Mouse (Mus musculus) hematopoietic stem cell, adult 5-6 weeks (primary cell): ENCODE results near the gene Sdr9c7. TPM values are rescaled to one million over a fixed set of nuclear protein-coding genes. Genes with fewer than 3 reads are reported as not detected.

Experiments
- ATAC-seq, 2 experiments: fragments of 125-278 bp in 1 of 2; replicated peaks in 1 of 2; 2 replicates each; pipeline ENCODE4 v1.8.0; 2016 to 2017; ENCODE audit warnings: inconsistent platforms in 2 of 2, mild to moderate bottlenecking in 2 of 2, moderate number of reproducible peaks in 2 of 2, low read depth in 1 of 2, moderate TSS enrichment in 1 of 2; ENCODE audit not compliant: low FRiP score in 2 of 2, poor library complexity in 2 of 2, severe bottlenecking in 2 of 2, insufficient read depth in 1 of 2, low TSS enrichment in 1 of 2
- total RNA-seq: library from RNA; stranded (forward); fragments of 172-1452, 232-1000 nt; gene quantifications from 2 replicates; pipeline ENCODE4 v1.2.3, GENCODE M21; 2017

Gene Sdr9c7
- total RNA-seq, 1 experiment from 2014 or later = not detected

GRCm38 (mm10) chr10:127945432-127946064 is 47.2 kb downstream of the Sdr9c7 start:
- ATAC-seq = peak; percentile 94 to 95

DNA sequence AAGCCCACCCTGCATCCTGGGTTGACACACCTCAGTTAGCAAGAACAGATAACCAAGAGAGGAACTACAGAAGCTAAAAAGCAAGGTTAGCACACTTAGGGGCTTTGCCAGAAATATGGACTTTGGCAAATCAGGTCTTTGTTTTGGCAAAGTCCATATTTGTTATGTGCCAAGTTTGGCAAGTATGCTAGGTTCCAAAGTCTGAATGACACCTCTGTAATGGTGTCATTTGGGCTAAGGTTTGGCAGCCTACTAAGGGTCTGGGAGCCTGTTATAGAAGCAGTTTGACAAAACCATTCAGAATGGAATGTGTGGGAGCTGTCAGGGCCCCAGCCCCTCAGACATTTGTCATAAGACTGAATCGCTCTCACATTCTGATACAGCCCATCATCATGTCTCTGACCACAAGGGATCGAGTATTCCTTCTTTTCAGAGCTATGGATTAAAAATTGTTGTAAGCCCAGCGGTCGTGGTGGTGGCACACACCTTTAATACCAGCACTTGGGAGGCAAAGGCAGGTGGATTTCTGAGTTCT is 51.3 kb downstream of the Sdr9c7 start:
- ATAC-seq = no peak

DNA sequence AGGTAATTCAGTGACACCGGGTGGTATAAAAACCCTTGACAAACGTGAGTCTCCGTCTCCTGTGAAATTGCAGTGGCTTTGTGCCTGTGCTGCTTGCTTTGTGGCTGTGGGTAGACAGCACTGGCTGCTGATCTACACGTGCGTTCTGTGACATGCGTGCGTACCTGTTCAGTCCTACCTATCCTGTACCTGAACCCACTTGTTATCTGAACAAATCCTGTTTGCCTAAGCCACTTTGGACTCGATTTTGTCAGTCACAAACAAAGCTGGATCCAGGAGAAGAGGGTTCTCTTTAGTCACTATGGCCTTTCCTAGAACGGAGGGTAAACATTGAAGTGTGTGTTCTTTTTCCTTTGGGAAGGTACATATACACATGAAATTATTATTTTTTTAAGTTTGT is 53.1 kb downstream of the Sdr9c7 start:
- no peak for ATAC-seq

GRCm38 (mm10) chr10:127951821-127952220 is 53.5 kb downstream of the Sdr9c7 start:
- no peak for ATAC-seq

DNA sequence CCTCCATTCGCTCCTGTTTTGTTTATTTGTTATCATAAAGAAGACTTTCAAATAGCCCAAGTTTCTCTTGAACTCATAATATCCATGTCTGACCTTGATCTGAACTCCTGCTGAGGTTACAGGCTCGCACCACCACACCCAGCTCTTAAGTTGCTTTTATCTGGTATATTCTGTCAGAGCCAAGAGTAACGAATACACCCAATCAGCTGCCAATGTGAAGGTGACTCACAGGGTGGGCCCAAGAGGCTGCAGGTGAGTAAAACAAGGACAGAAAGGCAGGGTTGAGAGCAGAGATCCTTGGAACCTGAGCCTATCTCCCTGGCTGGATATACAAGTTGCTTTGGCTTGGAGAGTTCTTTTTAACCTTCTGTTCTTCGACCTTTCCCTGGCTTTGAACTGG is 56.7 kb downstream of the Sdr9c7 start:
- no peak for ATAC-seq

DNA sequence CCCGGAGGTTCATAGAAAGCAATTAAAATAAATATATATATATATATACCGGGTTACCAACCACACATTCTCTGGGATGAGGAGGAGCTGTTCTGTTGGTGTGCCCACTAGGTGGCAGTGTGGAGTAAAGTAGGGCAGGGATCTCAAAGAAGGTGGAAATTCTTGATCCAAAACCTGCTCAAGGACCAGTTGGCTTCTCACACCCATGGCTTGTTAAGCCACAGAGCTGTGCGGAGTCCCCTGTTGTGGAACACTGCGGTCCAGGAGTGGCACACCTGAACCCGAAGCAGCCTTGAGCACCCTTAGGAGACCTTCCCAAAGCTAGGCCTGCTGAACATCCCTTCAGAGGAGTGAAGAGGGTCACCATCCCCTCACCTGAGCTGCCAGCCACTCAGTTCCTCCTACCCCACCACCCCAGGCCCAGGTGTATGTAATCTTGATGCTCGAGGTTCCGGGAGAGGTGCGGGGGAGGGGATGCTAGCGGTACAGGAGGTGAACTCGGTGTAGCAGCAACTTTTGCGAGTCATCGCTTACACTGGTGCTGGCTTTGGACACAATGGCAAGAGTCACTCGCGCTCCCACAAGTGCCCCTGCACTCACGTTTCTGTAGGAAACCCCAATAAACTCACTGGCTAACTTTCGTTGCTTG is 58.0 kb downstream of the Sdr9c7 start:
- peak; percentile 22 to 32; a peak in 2 of 4 replicates for ATAC-seq

DNA sequence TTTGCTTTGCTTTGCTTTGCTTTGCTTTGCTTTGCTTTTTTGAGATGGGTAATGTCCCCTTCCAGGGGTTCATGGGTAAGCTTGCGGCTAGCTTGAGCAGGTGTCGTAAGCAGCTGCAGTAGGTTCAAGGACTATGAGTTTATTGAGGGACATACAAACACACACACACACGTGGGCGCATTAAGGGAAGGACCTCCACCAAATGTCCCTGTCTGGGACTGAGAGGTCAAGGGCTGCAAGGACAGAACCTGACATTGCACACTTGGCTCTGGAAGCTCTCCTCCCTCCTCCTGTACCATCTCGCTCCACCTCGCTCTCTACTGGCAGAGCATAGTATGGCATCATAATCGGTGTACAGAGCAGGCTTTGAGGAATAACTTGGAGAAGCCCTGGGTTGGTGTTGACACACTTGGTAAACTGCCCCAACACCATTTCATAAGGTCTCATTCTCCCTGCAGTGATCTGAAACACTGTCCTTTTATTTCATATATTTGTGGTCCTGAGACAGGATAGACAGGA is 60.9 kb downstream of the Sdr9c7 start:
- ATAC-seq = no peak

Other genes starting within 250 kb of the Sdr9c7 start
- gene Nemp1, start 231.6 kb upstream of the Sdr9c7 start, total RNA-seq = 41.8 and 43.0 TPM in 2 replicates
- gene Nab2, start 229.9 kb upstream of the Sdr9c7 start, total RNA-seq = 17.9 and 26.7 TPM in 2 replicates
- not detected in 2 replicates for gene Myo1a, start 193.3 kb upstream of the Sdr9c7 start, total RNA-seq
- gene Tac2, start 174.0 kb upstream of the Sdr9c7 start, total RNA-seq = not detected in 2 replicates
- 5.5 and 6.8 TPM in 2 replicates for gene Zbtb39, start 159.0 kb upstream of the Sdr9c7 start, total RNA-seq
- gene Gpr182, start 146.8 kb upstream of the Sdr9c7 start, total RNA-seq = not detected in 2 replicates
- gene Rdh1, start 138.8 kb upstream of the Sdr9c7 start, total RNA-seq = not detected in 2 replicates
- gene Rdh16f1, start 138.7 kb upstream of the Sdr9c7 start, total RNA-seq = not detected in 2 replicates
- gene Rdh9, start 122.1 kb upstream of the Sdr9c7 start, total RNA-seq = 0.20 TPM in 1 of 2 replicates, not detected in the other
- gene Rdh16, start 97.4 kb upstream of the Sdr9c7 start, total RNA-seq = not detected in 2 replicates
- not detected in 2 replicates for gene Rdh19, start 48.6 kb upstream of the Sdr9c7 start, total RNA-seq
- gene Rdh16f2, start 32.0 kb upstream of the Sdr9c7 start, total RNA-seq = not detected in 2 replicates
- not detected in 2 replicates for gene Rdh7, start 9.7 kb upstream of the Sdr9c7 start, total RNA-seq
- not detected in 2 replicates for gene Hsd17b6, start 109.1 kb downstream of the Sdr9c7 start, total RNA-seq
- 108 and 113 TPM in 2 replicates for gene Prim1, start 116.7 kb downstream of the Sdr9c7 start, total RNA-seq
- 2,160 and 2,701 TPM in 2 replicates for gene Naca, start 137.1 kb downstream of the Sdr9c7 start, total RNA-seq
- 249 and 336 TPM in 2 replicates for gene Ptges3, start 160.4 kb downstream of the Sdr9c7 start, total RNA-seq
- gene Atp5b, start 184.8 kb downstream of the Sdr9c7 start, total RNA-seq = 1,271 and 2,840 TPM in 2 replicates
- gene Baz2a, start 193.1 kb downstream of the Sdr9c7 start, total RNA-seq = 17.8 and 23.1 TPM in 2 replicates